Mouse (Mus musculus): ENCODE measurements around the gene Lrrc51. TPM values are rescaled to one million over a fixed set of nuclear protein-coding genes. Genes with fewer than 3 reads are reported as not detected.

The Lrrc51 gene
- 3.1 and 3.3 TPM in 2 replicates for total RNA-seq (2014; rRNA removed)
- 5.2 and 5.3 TPM in 2 replicates for polyA plus RNA-seq (2012; rRNA removed)

DNA sequence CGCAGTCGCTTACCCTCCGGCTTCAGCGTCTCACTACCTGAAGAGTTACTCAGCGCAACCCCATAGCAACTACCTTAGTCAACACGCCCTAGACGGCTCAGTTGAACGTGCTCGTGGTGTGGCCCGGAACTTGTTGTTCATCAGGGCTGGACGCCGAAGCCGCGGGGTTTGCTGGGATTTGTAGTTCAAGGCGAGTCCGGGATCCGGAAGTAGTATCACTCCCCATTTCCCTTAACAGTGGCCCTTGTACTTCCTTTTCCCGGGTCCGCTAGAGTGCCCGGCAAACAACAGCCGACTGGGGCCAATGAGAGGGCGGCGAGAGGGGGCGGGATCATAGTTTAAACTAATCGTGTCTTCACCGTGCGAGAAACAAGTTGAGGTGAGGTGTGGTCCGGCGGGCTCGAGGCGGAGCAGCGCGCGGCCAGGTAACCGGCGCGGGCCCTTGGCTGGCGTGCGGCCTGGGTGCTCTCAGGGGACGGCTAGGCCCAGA is at the start of gene Lrrc51, which contains the start of gene Numa1:
Gene Lrrc51 (minus strand): TSS at position 145 of the 490 bp plus-strand sequence.
Gene Numa1 (plus strand): TSS at position 361 of the 490 bp plus-strand sequence.
- peaks cover 6% of the 10 kb centered on the region; the same call in 1 of the 2 replicates for H3K4me1 ChIP-seq (ENCODE audit: control insufficient read depth, insufficient read depth, low read length)
- no peak for TF ChIP-seq CTCF (IDR thresholded peaks at IDR 0.05; ENCODE audit: low read depth, low read length)
- peak; percentile 44; the same call in 1 of the 2 replicates for TF ChIP-seq POLR2A (IDR thresholded peaks at IDR 0.05; ENCODE audit: extremely low read depth, insufficient read depth, low read length)
- under 1% methylated on average over 40 of the region's 40 CpGs for WGBS

DNA sequence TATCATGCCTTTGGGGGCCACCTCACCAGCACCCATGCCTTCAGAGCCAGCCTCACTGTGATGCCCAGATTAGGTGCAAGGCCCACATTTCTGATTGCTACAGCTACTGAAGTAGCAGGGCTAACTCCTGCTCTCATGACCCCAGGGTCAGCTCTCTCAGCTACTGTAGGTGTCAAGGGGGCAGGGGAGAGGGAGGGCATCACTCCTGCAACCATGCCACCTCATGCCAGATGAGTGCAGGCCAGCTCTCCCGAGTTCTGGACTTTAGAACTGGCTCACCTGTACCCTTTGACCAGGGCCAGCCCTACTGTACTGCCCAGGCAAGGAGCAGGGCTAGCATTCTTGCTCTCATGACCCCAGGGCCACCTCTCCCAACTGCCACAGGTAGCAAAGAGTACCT is 49.0 kb upstream of the Lrrc51 start:
- TF ChIP-seq POLR2A (IDR thresholded peaks at IDR 0.05; ENCODE audit: extremely low read depth, insufficient read depth, low read length) (no peak), CTCF (IDR thresholded peaks at IDR 0.05; ENCODE audit: low read depth, low read length) (no peak)
- Histone ChIP-seq H3K9ac (ENCODE audit: low read depth, low read length) (no peak overlapping the region), H3K4me3 (ENCODE audit: insufficient read depth, low read depth, low read length) (no peak overlapping the region), H3K79me2 (ENCODE audit: control insufficient read depth, insufficient read depth, low read length) (peaks cover 13% of the 10 kb centered on the region; the same call in 1 of the 2 replicates), H3K27ac (replicated peaks; ENCODE audit: insufficient read depth, low read depth, low read length) (peak overlapping the region; percentile 21), H3K4me1 (ENCODE audit: control insufficient read depth, insufficient read depth, low read length) (peaks cover 16% of the 10 kb centered on the region), H3K27me3 (ENCODE audit: control insufficient read depth, insufficient read depth, low read length) (no peaks in the 10 kb centered on the region), H3K36me3 (ENCODE audit: control insufficient read depth, insufficient read depth, low read length) (peaks cover 5% of the 10 kb centered on the region)
- WGBS, result 13% methylated on average over 1 of the region's 1 CpGs
- DNase-seq (ENCODE audit: extremely low read depth, low read depth, low spot score), result peak; percentile 96

More for the DNA sequence above, at the start of gene Lrrc51, which contains the start of gene Numa1:
- H3K79me2 ChIP-seq (ENCODE audit: control insufficient read depth, insufficient read depth, low read length), result peaks cover 28% of the 10 kb centered on the region; the same call in 1 of the 2 replicates
- H3K4me3 ChIP-seq (ENCODE audit: insufficient read depth, low read depth, low read length), result peak within 1 kb of the TSS; percentile 86
- H3K36me3 ChIP-seq (ENCODE audit: control insufficient read depth, insufficient read depth, low read length), result no peaks in the 10 kb centered on the region
- H3K27ac ChIP-seq (replicated peaks; ENCODE audit: insufficient read depth, low read depth, low read length), result peak within 1 kb of the TSS; percentile 68
- H3K9ac ChIP-seq (ENCODE audit: low read depth, low read length), result peak within 1 kb of the TSS; percentile 88
- peak; percentile 97 for DNase-seq (ENCODE audit: extremely low read depth, low read depth, low spot score)
- no peaks in the 10 kb centered on the region for H3K27me3 ChIP-seq (ENCODE audit: control insufficient read depth, insufficient read depth, low read length)

- Histone ChIP-seq H3K27ac (replicated peaks; ENCODE audit: insufficient read depth, low read depth, low read length) (no peak overlapping the region), H3K36me3 (ENCODE audit: control insufficient read depth, insufficient read depth, low read length) (peaks cover 5% of the 10 kb centered on the region; the same call in 1 of the 2 replicates), H3K4me1 (ENCODE audit: control insufficient read depth, insufficient read depth, low read length) (peaks cover 16% of the 10 kb centered on the region), H3K79me2 (ENCODE audit: control insufficient read depth, insufficient read depth, low read length) (peaks cover 31% of the 10 kb centered on the region; the same call in 1 of the 2 replicates), H3K4me3 (ENCODE audit: insufficient read depth, low read depth, low read length) (no peak overlapping the region), H3K27me3 (ENCODE audit: control insufficient read depth, insufficient read depth, low read length) (no peaks in the 10 kb centered on the region), H3K9ac (ENCODE audit: low read depth, low read length) (no peak overlapping the region)
- TF ChIP-seq CTCF (IDR thresholded peaks at IDR 0.05; ENCODE audit: low read depth, low read length) (no peak), POLR2A (IDR thresholded peaks at IDR 0.05; ENCODE audit: extremely low read depth, insufficient read depth, low read length) (no peak)
- peak; percentile 23 for DNase-seq (ENCODE audit: extremely low read depth, low read depth, low spot score)
- WGBS, result 10% methylated on average over 2 of the region's 2 CpGs
Observed at GRCm38 (mm10) chr7:101974505-101974904, 40.8 kb upstream of the Lrrc51 start.

DNA sequence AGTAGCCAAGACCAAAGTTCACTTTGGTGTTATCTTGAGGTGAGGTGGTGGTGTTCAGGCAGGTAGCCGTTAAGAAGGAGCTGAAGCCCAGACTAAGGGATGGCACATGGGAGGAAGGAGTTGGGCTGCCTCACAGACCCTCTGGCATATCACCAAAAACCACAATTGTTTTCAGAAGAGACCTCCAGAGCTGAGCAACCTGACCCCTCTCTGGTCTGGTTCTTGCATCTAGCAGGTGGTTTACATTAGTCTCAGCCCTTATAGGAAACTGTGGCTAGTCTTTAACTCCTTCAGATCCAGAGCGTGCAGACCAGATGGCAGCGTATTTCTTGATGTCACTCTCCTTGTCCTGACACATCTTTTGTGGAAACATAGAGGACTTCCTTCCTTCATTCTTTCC is 40.0 kb upstream of the Lrrc51 start:
- H3K27ac ChIP-seq (replicated peaks; ENCODE audit: insufficient read depth, low read depth, low read length), result no peak overlapping the region

DNA sequence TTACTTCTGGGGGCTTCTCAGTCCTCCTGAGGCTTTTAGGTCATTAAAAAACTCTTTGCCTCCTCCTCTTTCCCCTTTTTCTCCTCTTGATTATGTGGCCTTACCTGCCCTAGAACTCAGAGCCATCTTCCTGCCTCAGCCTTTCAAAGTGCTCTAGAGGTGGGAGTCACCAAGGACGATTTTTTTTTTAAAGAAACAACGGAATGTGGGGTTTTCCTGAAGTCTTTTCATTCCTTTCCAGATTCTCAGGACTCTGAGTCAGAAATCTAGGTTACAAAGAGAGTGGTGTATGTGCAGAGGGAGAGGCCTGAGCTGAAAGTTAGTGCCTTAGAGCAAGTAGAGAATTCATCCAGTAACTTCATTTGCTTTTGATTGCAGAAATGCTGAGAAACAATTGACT is 38.0 kb upstream of the Lrrc51 start:
- Histone ChIP-seq H3K4me1 (ENCODE audit: control insufficient read depth, insufficient read depth, low read length) (peaks cover 19% of the 10 kb centered on the region), H3K27me3 (ENCODE audit: control insufficient read depth, insufficient read depth, low read length) (no peaks in the 10 kb centered on the region), H3K27ac (replicated peaks; ENCODE audit: insufficient read depth, low read depth, low read length) (peak overlapping the region; percentile 90), H3K79me2 (ENCODE audit: control insufficient read depth, insufficient read depth, low read length) (peaks cover 32% of the 10 kb centered on the region; the same call in 1 of the 2 replicates), H3K9ac (ENCODE audit: low read depth, low read length) (peak overlapping the region; percentile 75), H3K4me3 (ENCODE audit: insufficient read depth, low read depth, low read length) (peak overlapping the region; percentile 90), H3K36me3 (ENCODE audit: control insufficient read depth, insufficient read depth, low read length) (no peaks in the 10 kb centered on the region)
- no peak for DNase-seq (ENCODE audit: extremely low read depth, low read depth, low spot score)
- WGBS, result 42% methylated on average over 2 of the region's 2 CpGs
- TF ChIP-seq POLR2A (IDR thresholded peaks at IDR 0.05; ENCODE audit: extremely low read depth, insufficient read depth, low read length) (no peak), CTCF (IDR thresholded peaks at IDR 0.05; ENCODE audit: low read depth, low read length) (no peak)

More for the DNA sequence above, 40.0 kb upstream of the Lrrc51 start:
- TF ChIP-seq CTCF (IDR thresholded peaks at IDR 0.05; ENCODE audit: low read depth, low read length) (no peak), POLR2A (IDR thresholded peaks at IDR 0.05; ENCODE audit: extremely low read depth, insufficient read depth, low read length) (no peak)
- Histone ChIP-seq H3K4me3 (ENCODE audit: insufficient read depth, low read depth, low read length) (no peak overlapping the region), H3K4me1 (ENCODE audit: control insufficient read depth, insufficient read depth, low read length) (peaks cover 19% of the 10 kb centered on the region), H3K9ac (ENCODE audit: low read depth, low read length) (no peak overlapping the region), H3K79me2 (ENCODE audit: control insufficient read depth, insufficient read depth, low read length) (peaks cover 31% of the 10 kb centered on the region; the same call in 1 of the 2 replicates), H3K27me3 (ENCODE audit: control insufficient read depth, insufficient read depth, low read length) (no peaks in the 10 kb centered on the region), H3K36me3 (ENCODE audit: control insufficient read depth, insufficient read depth, low read length) (peaks cover 5% of the 10 kb centered on the region; the same call in 1 of the 2 replicates)
- DNase-seq (ENCODE audit: extremely low read depth, low read depth, low spot score), result no peak
- 71% methylated on average over 3 of the region's 3 CpGs for WGBS
